Mouse (Mus musculus) embryonic fibroblast, embryonic 13.5 days (primary cell): Measurements from ENCODE around the gene Por.

Source experiments
- CTCF ChIP-seq: IDR thresholded peaks from 2 replicates; pipeline ENCODE4 v1.5.1; 2011; ENCODE audit warnings: mild to moderate bottlenecking, control low read depth, low read length, moderate library complexity, borderline replicate concordance; ENCODE audit not compliant: insufficient read depth
- POLR2A ChIP-seq: IDR thresholded peaks from 2 replicates; pipeline ENCODE4 v1.6.1; 2011; ENCODE audit warnings: low read depth, mild to moderate bottlenecking, control low read depth, low read length, moderate library complexity

GRCm38 (mm10) chr5:135782901-135783300, 113.1 kb downstream of the Por start:
- TF ChIP-seq CTCF (no peak), POLR2A (no peak)
